Mouse (Mus musculus) liver, adult 2 months (tissue): ENCODE measurements at regions not wholly inside any gene's neighbourhood (a gene's known extent, or its start where the extent isn't known, plus 50 kb on each side); places are given as distances from the start of the nearest gene placed in this dataset.

Experiments
- CTCF ChIP-seq: fragments of 200-500 bp; IDR thresholded peaks from 2 replicates; pipeline ENCODE4 v1.5.1; 2011; ENCODE audit warnings: low read depth, low read length, control low read depth
- POLR2A ChIP-seq: fragments of 200-500 bp; IDR thresholded peaks from 2 replicates; pipeline ENCODE4 v1.6.1; 2011; ENCODE audit warnings: low read length, control low read depth; ENCODE audit not compliant: insufficient read depth; ENCODE audit errors: extremely low read depth

DNA sequence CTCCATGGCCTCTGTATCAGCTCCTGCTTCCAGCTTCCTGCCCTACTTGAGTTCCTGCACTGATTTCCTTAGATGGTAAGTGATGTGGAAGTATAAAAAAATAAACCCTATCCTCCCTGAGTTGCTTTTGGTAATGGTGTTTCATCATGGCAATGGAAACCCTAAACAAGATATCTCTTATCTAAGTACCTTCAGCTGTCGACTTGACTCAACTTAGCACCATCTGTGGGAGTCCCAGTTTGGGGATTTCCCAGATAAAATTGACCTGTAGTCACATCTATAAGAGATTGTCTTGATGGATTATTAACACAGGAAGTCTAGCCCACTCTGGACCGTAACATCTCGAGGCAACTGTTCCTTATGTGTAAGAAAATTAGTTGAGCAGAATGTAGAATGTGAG is 570.2 kb upstream of the Gm10306 start:
- TF ChIP-seq CTCF, result no peak
- TF ChIP-seq POLR2A, result no peak
